Mouse (Mus musculus) urinary bladder, postnatal 14 days (tissue): ENCODE measurements around the gene Tmprss7.

Experiments used
- DNase-seq: peaks from one replicate; pipeline ENCODE4 v3.0.0; 2021; ENCODE audit warnings: low spot score

Tmprss7 gene

DNA sequence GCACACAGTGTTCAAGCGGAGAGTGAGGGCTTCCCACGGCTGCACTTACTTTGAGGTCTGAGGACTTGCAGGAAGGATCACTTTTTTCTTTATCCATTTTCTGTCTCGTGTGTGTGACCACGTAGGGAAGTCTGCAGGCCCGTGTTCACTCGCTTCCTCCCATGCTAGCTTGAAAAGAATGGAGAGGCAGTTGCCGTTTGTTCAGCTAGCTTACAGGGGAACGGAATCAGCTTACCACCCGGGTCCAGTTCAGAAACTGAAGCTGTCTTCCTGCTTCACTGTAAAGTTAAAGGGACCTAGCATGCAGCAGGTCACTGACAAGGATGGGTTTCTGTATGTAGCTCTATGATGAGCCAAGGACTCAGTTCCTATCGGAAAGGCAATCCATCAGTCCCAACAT is at the start of gene Tmprss7:
Gene Tmprss7, minus strand, starts transcription at position 101 of the 400 bp plus-strand sequence.
- no peak for DNase-seq

DNA sequence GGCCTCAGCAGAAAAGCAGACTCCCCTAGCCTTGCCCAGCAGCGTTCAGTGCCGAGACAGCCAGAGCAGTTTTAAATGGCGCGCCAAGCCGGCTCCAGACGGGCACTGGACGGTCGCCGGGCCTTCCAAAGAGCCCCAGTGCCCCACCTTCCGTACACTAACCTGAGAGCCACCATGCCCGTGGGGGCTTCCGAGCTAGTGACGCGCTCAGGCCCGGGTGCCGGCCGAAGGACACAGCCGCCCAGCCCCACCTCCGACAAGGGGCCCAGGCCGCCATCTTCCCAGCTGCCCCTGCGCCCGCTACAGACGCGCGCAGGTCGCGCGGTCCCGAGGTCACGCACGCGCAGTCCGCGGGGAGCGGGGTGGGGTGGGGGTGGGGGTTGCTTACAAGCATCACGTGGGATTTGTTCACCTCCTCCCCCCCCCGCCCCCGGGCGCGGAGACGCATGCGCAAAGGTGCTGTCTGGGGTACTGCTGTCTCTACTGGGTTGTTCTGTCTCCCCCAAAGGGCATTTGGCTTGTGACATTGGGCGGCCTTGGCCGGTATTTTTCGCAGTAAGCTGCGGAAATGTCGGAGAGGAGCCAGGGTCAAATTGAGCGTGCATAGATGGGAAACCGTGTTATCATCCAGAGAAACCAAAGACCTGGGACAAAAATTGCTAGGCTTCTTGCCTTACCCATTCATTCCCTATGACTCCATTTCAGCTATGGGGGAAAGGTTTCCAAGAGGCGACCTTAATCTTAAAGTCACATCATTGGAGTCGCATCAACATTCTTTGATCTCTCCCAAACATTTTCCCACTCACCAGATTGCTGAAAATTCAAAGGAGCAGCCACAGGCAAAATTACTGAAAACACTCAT is 49.4 kb upstream of the Tmprss7 start, which contains the start of gene Abhd10:
Gene Abhd10, minus strand, starts transcription at position 341 of the 862 bp plus-strand sequence.
- DNase-seq = peak; percentile 94

DNA sequence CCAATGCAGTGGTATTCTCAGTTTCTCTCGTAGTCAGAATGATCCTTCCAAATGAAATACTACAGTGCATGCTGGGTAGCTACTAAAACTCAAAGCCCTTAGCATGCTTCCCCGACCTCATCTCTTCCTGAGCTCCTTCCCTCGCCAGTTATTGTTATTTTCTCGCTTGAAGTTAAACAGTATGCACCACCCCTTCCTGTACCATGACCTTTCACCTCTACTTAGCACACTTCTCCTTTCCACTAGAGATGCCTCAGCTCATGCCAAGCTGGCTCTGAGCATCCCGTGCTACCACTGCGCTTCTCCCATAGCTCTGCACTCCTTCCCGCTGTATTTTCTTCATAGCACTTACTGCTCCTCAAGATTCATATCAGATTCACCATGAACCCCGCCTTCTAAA is 44.4 kb upstream of the Tmprss7 start:
- no peak for DNase-seq

DNA sequence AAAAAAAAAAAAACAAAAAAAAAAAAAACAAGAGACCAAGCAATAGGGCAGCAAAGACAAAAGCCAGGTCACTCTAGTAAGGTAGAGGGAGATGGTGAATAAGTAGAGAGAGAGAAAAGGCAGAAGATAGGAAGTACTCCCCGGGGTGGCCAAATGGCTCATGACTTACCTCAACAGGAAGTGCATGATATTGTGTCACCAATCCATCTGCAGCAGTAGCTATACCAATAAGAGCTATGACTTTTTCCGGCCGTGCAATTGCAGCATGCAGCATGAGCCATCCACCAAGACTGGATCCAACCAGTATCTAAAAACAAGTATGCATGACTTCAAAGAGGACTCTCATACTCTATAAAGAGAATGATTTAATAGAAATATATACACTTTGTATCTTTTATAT is 43.3 kb upstream of the Tmprss7 start:
- DNase-seq = no peak

DNA sequence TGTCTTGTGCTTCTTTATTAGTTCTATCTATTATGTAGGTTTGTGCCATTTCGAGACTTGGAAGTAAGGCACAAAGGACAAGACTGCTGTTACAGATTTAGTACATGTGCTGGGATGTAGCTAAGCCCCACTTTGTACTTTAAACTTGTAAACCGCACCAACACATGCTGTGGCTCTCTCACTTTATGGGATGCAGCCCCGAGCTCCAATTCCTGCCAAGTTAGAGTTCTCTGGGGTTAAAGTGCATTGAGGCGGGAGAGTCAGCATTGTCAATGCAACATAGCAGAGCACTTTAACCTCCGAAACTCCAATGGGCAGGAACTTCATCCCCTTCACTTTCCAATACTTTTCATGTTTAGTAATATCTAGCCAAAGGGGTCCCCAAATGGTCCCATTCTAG is 35.7 kb upstream of the Tmprss7 start:
- no peak for DNase-seq

DNA sequence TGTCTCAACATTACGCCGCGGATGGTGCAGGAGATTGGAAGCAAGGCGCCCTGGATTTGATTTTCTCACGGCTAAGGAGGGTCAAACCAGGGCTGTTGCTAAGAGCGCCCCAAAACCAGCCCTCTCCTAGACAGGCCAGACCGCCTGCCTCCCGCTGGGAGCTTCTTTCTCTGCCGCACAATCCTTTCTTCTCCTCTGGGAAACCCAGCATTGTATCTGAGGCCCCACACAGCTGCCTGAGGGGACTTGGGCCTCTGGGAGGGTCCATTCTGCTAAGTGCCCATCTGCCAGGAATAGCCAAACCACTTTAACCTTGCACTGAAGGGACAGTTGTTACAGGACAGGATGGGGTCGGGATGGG is 31.3 kb upstream of the Tmprss7 start:
- no peak for DNase-seq

DNA sequence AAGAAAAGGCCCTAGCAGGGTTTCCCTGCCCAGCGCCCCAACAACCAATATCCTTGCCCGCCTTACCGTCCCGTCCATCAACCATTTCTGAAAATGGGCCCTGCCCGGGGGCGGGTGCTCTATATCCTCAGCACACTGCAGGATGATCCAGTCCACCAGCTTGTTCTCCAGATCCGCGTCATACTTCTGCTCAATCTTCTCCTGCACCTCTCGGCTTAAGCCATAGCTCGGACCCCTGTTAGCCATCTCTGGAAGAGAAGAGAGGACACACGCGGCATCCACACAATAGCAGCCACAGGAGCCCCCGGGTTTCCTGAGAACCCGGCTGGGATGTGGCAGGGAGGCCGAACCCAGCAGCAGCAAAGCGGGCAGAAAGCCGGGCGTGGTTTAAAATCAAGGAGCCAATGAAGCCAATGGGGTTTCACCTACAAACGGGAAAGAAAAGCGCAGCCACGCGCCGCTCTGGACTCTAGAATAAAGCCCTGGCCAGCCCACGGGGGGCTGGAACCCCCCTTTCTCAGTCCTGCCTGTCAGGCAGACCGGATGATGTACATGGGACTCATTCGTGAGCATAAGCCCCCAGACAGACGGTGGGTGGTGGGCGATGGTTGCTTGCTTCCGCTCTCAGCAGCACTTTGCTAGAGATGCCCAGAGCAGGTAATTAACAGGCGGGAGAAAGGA is 30.7 kb upstream of the Tmprss7 start, which contains the start of gene Tagln3:
Gene Tagln3, minus strand, starts transcription at position 548 of the 681 bp plus-strand sequence.
- peak; percentile 16 for DNase-seq

DNA sequence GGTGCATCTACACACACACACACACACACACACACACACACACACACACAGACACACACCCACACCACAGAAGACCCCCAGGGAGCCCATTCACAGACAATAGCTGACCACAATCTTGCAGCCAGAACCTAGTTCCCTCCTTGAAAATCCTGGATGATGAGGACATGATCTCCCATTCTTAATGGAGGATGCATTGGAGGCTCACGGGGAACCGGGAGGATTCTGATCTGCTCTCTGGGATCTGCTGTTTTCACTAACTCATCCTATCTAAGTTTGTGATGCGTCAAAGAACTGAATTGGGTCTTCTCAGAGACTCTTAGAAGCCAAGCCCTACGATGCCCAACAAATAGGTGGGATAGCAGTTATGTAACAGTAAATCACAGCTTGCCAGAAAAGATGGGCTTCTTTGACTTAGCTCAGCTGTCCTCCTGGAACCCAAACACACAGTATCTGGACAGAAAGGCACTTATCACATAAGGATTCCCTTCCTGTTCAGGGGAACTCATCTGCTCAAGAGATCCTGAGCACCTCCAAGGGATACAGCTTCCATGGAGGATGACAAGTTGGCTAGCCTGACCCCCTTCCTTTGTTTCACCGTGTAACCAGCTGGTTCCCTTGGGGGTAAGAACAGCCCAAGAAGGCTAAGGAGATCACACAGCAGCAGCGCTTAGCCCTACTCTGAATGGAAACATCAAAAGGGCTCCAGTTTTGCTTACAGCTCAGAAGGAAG is 29.9 kb upstream of the Tmprss7 start:
- DNase-seq = no peak

DNA sequence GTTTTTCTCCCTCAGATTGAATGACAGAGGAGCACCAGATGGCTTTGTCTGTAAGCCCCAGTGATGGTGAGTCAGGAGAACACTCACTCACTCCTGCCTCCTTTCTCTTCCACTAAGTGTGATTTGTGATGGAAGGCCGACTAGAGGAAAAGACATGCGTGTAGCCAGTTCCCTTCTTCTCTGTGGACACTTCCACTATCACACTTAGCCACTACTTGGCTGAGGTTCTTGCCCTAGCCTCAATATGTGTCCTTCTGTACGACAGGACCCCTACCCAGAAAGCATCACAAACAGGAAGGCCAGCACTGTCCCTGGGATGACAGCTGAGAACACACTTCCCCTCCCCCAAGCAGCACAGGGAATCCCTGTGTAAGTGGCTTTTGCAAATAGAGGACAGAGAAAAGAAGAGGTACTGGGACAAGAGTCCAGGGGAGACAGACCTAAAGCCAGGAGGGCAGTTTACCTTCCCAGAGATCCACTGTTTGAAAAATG is 29.0 kb upstream of the Tmprss7 start:
- DNase-seq = no peak

DNA sequence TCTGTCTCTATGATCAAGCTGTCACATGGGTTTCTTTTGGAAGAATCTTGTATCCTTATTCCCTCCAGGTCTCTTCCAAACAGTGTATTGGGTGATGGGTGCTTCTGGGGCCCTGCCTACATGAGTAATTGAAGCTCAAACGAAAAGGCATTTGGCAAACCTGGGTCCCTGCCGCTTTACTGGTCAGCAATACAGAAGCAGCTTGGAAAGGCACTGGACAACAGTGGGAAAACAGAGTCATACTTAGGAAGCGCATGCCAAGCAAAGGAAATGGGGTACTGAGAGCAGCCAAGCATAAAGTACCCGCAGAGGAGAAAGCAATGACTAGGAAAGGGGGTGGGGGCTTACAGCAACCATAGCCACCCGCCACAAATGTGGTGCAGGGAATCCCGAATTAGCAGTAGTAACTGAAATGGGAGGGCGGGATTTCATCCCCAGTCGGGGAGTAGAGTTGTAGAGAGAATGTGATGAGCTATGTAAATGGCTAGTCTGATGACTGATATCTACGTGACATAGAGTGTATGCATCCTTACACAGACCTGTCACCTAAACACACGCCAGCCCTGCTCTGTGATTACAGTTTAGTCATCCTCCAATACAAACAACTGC is 26.7 kb upstream of the Tmprss7 start:
- DNase-seq = no peak

DNA sequence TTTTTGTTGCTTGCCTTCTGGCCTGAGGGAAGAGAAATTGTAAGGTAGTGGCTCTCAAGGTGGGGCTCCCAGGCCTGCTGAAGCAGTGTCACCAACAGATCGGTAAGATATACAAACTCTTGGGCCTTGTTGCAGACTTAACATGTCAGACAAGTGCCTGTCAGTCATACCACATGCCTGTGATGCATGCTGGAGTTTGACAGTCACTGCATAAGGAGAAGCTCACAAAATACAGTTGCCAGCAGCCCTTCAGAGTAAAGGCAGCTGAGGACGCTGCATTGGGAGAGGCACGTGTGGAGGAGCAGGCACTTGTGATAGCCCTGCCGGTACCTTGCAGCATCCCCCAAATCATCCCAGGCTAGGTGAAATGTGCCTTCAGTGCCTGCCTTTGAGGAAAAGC is 24.8 kb upstream of the Tmprss7 start:
- DNase-seq = no peak

DNA sequence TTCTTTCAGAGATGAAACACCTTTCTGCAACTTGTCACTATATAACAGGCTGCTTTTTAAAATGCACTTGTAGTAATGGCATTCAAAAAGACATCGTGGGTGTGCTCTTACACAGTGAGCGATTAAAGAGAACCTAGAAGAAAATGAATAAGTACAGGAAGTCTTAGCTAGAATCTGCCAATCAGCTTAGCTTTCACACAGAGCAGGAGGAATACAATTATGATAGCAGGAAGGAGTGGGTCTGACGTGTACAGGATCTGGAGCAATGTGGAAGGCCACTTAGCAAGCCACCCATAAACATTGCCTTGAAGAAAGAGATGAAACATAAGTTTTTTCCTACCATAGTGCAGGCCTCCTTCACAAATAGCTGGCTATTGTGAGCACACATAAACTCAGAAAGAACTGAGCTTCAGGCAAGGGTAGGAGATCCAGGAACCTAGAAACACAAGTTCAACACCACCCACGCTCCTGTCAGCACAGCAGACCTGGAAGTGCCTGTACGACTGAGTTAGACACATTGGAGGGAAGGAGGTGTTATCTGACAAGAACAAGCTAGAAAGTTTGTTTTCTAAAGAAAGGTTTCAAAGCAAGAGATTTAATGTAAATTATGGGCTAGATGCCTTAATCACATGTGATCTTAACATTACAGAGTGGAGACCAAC is 21.2 kb upstream of the Tmprss7 start:
- no peak for DNase-seq

DNA sequence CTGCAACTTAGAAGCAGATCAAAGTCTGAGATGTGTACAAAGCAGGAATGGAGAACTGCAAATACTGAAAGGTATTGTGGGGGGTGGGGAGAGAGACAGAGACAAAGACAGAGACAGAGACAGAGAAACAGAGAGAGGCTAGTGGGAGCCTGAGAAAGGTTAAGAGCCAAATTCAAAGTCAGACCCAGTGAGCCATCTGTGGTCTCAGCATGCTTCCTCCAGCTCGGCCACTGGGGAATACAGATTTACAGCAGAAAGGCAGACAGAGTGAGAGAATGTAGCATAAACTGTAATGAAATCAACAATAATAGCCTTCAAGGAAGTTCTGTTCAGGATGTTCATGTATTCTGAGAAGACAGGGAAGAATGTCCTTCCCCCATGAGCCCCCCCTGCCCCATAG is 20.4 kb upstream of the Tmprss7 start:
- DNase-seq = no peak

DNA sequence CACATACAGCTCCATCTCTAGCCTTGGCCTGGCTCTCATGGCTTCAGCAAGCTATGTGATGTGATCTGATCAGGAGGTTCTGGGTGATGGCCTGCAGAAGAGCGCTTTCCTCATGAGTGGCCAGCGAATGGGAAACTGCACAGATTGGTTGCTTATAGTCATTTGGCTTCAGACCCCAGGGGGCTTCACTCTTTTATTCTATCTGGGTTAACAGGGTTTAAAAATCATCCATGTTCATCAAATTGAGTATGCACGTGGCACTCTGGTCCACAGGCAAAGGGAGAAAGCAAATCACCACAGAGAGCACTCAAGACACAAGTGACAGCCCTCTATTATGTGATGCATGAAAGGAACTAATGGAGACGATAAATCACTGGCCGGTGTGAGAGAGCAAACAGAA is 19.8 kb upstream of the Tmprss7 start:
- DNase-seq = no peak

DNA sequence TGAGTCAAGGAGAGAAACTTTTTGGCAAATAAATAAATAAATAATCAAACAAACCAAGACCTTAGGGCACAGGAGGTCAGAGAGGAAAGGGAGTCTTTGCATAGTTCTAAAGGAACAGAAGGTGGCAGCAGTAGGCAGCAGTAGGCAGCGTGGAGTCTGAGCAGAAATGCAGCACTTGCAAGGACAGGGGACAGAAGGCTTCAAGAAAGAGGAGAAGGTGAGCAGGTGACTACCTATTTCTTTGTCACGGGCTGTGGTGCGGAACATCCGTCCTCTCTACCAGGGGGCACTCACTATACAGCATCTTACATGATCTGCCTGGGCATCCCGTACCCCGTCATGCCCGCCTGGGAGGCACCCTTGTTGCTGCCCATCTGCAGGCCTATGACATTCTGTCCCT is 17.8 kb upstream of the Tmprss7 start:
- no peak for DNase-seq

DNA sequence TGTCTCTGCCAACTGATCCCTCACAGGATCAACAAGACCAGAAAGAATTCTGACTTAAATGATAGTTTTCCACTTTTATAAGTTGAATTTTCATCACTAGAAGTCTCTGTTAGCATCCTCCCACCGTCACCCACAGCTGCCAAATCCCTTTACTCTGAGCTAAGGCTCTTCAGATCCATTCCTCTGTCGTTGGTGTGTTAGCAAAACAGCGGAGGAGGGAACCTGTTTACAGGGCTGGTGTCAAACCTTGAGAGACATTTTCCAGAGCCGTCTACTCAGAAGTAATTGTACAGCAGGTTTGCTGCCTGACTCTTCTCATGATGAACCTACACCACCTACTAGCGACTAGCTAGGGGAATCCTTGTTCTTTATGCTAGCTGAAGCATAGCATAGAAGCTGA is 5.8 kb upstream of the Tmprss7 start:
- no peak for DNase-seq

DNA sequence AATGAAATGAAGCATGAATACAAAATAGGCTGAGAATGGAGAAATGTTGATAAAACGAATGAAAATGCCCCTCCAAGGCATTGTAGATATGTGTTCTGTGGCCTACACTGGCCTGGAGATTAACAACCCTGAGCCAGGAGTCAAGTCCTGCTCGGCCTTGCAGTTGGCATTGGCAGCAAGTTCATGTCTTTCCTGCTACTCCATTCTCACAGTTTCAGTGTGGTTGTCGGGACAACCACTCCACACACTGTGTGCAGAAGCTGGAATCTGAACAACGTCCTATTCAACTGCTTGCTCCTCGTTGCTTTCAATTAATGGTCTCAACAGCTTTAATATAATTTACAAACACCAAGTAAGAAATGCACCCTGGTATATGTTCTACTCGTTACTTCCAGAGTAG is 4.5 kb upstream of the Tmprss7 start:
- DNase-seq = no peak

DNA sequence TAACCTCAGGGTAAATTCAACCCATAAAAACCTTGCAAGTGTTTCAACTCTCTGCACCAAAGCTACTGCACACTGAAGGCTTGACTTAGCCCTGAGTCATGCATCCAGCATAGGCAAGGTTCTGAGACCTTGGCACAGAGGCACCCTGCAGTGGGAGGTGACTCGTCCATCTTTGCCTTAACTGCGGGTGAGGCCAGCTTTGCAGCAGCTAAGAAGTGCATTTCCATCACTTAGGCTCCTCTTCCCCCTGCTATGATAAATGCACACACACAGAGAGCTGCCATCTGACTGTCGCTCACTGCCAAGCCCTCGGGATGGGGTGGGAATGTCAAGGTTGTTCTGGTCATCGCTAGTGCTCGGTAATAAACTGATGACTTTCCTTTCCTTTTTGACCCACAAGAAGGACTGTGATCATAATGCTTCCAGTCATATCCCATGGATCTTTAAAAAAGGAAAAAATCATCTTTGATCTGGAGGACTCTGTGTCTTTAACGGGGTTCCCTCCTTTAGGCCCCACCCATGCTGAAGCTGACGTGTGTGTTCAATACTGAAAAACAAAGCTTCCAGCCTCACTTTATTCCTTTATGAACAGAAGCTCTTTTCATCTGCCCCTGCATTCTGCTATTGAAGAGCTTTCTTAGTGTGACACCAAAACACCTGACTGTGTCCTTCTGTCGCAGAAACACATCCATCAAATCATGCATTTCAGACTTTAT is 2.1 kb upstream of the Tmprss7 start:
- DNase-seq = no peak

DNA sequence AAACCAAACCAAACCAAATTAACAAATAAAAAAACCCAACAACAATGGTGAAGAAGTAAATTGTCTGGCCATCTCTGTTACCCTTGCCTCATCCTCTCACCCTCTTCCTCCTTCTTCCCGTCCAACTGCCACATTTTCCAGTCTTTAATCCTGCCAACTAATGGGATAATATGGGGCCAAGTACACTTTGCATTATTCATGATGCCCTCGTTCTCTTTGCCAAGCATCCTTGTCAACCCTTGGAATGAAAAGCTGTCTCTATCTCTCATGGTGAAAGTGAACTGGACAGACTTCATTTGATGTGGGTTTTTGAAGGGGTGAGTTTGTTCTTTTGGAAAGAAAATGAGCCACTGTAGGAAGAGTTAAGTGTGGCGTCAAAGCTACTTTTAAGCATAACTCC is 607 bp downstream of the Tmprss7 start:
- DNase-seq = no peak

DNA sequence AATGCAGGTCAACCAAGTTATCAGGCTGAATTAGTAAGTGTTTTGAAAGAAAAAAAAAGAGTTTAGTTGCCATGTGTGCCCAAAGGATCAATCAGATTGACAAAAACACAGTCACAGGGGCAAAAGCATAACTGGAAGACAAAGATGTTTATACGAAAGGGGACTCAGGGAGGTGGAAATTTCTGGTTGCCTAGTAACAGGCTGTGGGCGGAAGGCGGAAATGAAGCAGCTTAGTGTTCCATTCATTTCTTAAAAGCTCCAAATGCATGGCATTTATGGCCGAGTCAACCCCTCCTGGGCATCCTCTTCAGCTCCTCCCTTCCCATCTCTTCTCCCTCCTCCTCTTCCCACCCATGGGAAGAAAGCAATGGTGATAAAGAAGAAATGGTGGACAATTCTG is 3.3 kb downstream of the Tmprss7 start:
- no peak for DNase-seq

DNA sequence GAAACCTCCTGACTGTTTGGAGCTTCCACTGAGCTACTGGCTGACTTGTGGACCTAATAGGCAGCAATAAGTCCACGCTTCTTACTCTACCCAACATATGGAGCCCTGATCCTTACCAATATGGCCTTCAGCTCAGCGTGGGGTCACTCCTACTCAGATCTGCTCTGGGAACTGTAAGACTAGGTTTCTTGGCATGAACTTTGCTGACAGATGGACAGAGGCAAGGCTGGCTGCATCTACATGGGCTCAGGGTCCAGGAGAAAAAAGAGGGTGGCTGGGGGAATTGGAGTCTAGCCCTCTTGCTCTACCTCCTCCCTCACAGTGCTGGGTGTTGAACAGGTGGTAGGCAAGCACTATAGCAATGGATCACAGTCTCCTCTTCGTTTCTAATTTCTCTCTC is 6.6 kb downstream of the Tmprss7 start:
- DNase-seq = no peak
